Mouse (Mus musculus) c-Kit-positive CD71-negative TER-119-negative erythroid progenitor cells, embryonic 14.5 days (primary cell): ENCODE data around the gene Fgfr2.
"Not testable (repeated sequence)": the region's sequence is repeated elsewhere in the genome, so short reads cannot be mapped to it uniquely, and the experiment has no call there.

Experiments used
- DNase-seq: peaks from one replicate; pipeline ENCODE4 v3.0.0-alpha.2; 2013; ENCODE audit warnings: low read depth

Fgfr2 gene

GRCm38 (mm10) chr7:131133181-131133580, 1990.0 kb downstream of the Fgfr2 start:
- DNase-seq: no peak

- DNase-seq: no peak
Observed at GRCm38 (mm10) chr7:131130021-131130420, 1993.1 kb downstream of the Fgfr2 start.

GRCm38 (mm10) chr7:131122210-131122807, 2000.8 kb downstream of the Fgfr2 start:
- no peak for DNase-seq

GRCm38 (mm10) chr7:131114434-131114833, 2008.7 kb downstream of the Fgfr2 start:
- DNase-seq: no peak

GRCm38 (mm10) chr7:131113676-131114075, 2009.5 kb downstream of the Fgfr2 start:
- DNase-seq: no peak

GRCm38 (mm10) chr7:131112486-131112885, 2010.7 kb downstream of the Fgfr2 start:
- DNase-seq: peak; percentile 13

GRCm38 (mm10) chr7:131082403-131082802, 2040.7 kb downstream of the Fgfr2 start:
- not testable (repeated sequence) for DNase-seq

GRCm38 (mm10) chr7:131075956-131076355, 2047.2 kb downstream of the Fgfr2 start:
- DNase-seq: no peak

- not testable (repeated sequence) for DNase-seq
Observed at GRCm38 (mm10) chr7:131074098-131074497, 2049.1 kb downstream of the Fgfr2 start.

GRCm38 (mm10) chr7:131073476-131073875, 2049.7 kb downstream of the Fgfr2 start:
- DNase-seq: not testable (repeated sequence)

GRCm38 (mm10) chr7:131068191-131068590, 2055.0 kb downstream of the Fgfr2 start:
- DNase-seq: not testable (repeated sequence)

- no peak for DNase-seq
Observed at GRCm38 (mm10) chr7:131062541-131062940, 2060.6 kb downstream of the Fgfr2 start.

- DNase-seq: not testable (repeated sequence)
Observed at GRCm38 (mm10) chr7:131059808-131060207, 2063.3 kb downstream of the Fgfr2 start.

GRCm38 (mm10) chr7:131057918-131058317, 2065.2 kb downstream of the Fgfr2 start:
- DNase-seq: not testable (repeated sequence)

- no peak for DNase-seq
Observed at GRCm38 (mm10) chr7:131054808-131055370, 2068.3 kb downstream of the Fgfr2 start.

- not testable (repeated sequence) for DNase-seq
Observed at GRCm38 (mm10) chr7:131049829-131050228, 2073.3 kb downstream of the Fgfr2 start.

- not testable (repeated sequence) for DNase-seq
Observed at GRCm38 (mm10) chr7:131045258-131045835, 2077.8 kb downstream of the Fgfr2 start.

GRCm38 (mm10) chr7:131042657-131043056, 2080.5 kb downstream of the Fgfr2 start:
- DNase-seq: peak; percentile 4

GRCm38 (mm10) chr7:131040760-131041159, 2082.4 kb downstream of the Fgfr2 start:
- DNase-seq: not testable (repeated sequence)

GRCm38 (mm10) chr7:131037083-131037482, 2086.1 kb downstream of the Fgfr2 start:
- DNase-seq: no peak

- no peak for DNase-seq
Observed at GRCm38 (mm10) chr7:131036396-131036795, 2086.8 kb downstream of the Fgfr2 start.

GRCm38 (mm10) chr7:131031755-131032154, 2091.4 kb downstream of the Fgfr2 start, which contains the start of gene Dmbt1:
Gene Dmbt1, plus strand, starts transcription at chr7:131032053.
- no peak for DNase-seq

- DNase-seq: no peak
Observed at GRCm38 (mm10) chr7:131027557-131027956, 2095.6 kb downstream of the Fgfr2 start.
